Mouse (Mus musculus) kidney, adult 2 months (tissue): ENCODE measurements around the gene Magi1. TPM values are rescaled to one million over a fixed set of nuclear protein-coding genes. Genes with fewer than 3 reads are reported as not detected.

Source experiments
- DNase-seq: peaks from one replicate; pipeline ENCODE4 v3.0.0; 2021
- H3K27ac ChIP-seq: fragments of 200-500 bp; 2 replicates; pipeline ENCODE4 v1.5.1; 2012; ENCODE audit warnings: low read depth, low read length, control low read depth, inconsistent platforms; ENCODE audit not compliant: insufficient read depth
- H3K27me3 ChIP-seq: fragments of 200-500 bp; replicated peaks from 2 replicates; pipeline ENCODE4 v1.6.1; 2012; ENCODE audit warnings: mild to moderate bottlenecking, moderate library complexity, low read length, inconsistent platforms; ENCODE audit not compliant: control insufficient read depth, insufficient read depth
- H3K36me3 ChIP-seq: fragments of 200-500 bp; 2 replicates; pipeline ENCODE4 v1.6.1; 2012; ENCODE audit warnings: mild to moderate bottlenecking, moderate library complexity, low read length, inconsistent platforms; ENCODE audit not compliant: control insufficient read depth, insufficient read depth
- H3K4me1 ChIP-seq: fragments of 200-500 bp; 2 replicates; pipeline ENCODE4 v1.6.1; 2011; ENCODE audit warnings: low read length; ENCODE audit not compliant: control insufficient read depth, insufficient read depth
- H3K4me3 ChIP-seq: fragments of 200-500 bp; 2 replicates; pipeline ENCODE4 v1.5.1; 2011; ENCODE audit warnings: mild to moderate bottlenecking, low read depth, low read length, control low read depth; ENCODE audit not compliant: insufficient read depth
- CTCF ChIP-seq: fragments of 200-500 bp; conservative IDR thresholded peaks from 2 replicates; pipeline ENCODE4 v1.5.1; 2011; ENCODE audit warnings: low read depth, mild to moderate bottlenecking, control low read depth, low read length, moderate library complexity, mixed read lengths; ENCODE audit not compliant: insufficient read depth, insufficient read length
- POLR2A ChIP-seq: fragments of 200-500 bp; IDR thresholded peaks from one replicate; pipeline ENCODE4 v1.6.1; 2011; ENCODE audit warnings: low read depth, low read length, control low read depth
- WGBS: fragments of 180-500 bp; shearing (Covaris S2); methylation state at CpG from one replicate; pipeline ENCODE4 v1.1.7; 2018; 5-methylcytosine and 5-hydroxymethylcytosine counted together
- polyA plus RNA-seq: library from polyadenylated mRNA; depleted of rRNA; stranded (reverse); fragments of >200 nt; gene quantifications from 2 replicates; pipeline ENCODE4 v1.2.3, GENCODE M21; 2012

Magi1 gene
- polyA plus RNA-seq, 1 experiment = 6.1 TPM

DNA sequence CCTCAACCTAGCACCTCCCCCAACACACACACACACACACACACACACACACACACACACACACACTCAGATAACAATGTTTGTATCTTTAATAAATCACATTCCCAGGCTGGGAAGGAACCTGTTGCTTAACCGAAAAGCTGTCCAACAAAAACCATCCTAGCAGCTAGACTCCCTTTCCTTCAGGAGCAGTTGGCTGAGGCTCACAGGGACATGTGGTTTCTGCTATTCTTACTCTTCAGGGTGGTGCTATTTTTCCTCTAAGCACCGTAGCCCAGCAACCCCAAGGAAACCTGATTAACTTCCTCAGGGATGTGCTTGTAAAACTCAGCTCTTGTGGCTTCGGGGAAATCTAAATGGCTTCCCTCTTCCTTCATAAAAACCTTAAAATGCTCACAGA, 57.9 kb downstream of the Magi1 start:
- Histone ChIP-seq H3K27me3 (no peaks in the 10 kb centered on the region), H3K36me3 (no peaks in the 10 kb centered on the region), H3K4me1 (no peaks in the 10 kb centered on the region), H3K27ac (no peak overlapping the region), H3K4me3 (no peak overlapping the region)
- 53% methylated on average over 3 of the region's 3 CpGs for whole genome bisulfite sequencing
- DNase-seq = no peak
- no peak for TF ChIP-seq CTCF
- TF ChIP-seq POLR2A = no peak

DNA sequence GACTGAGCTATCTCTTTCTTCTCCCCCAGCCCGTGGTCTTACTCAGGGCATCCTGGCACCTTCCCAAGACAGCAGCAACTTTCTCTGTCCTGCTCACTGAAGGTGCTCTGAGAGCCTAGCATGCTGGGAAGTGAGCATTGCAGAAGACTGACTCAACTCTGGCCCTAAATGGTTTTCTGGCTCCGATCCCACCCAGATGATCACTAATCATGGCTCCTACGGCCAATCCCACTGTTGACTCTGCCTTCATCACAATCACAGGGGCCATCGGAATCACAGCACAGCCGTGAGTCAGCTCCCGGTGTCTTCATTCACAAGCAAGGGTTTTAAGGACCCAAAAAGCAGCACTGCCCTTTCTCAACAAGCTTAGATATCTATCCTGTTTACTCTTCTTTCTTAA, 58.6 kb downstream of the Magi1 start:
- no peaks in the 10 kb centered on the region for H3K36me3 ChIP-seq

DNA sequence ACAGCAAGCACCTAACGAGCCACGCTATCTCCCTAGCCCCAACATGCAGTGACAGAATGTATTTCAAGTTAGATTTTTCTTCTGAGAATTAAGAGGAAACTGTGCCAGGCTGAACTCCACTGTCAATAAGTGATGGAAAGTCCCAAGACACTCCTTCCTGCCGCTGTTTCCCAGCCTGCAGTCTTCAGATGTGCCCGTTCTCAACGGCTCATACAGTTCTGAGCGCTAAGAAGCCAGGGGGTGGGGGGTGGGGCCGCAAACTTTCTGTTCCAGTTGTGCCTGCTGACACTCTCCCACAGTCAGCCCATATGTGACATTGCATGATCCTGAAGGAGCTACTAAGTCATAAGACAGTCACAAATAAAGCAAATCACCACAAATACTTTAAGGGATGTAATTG, 61.5 kb downstream of the Magi1 start:
- TF ChIP-seq POLR2A = no peak
- no peak for TF ChIP-seq CTCF
- no peaks in the 10 kb centered on the region for H3K27me3 ChIP-seq
- no peaks in the 10 kb centered on the region for H3K4me1 ChIP-seq
- H3K4me3 ChIP-seq = no peak overlapping the region
- H3K36me3 ChIP-seq = no peaks in the 10 kb centered on the region
- no peak for DNase-seq
- WGBS = 64% methylated on average over 7 of the region's 7 CpGs
- H3K27ac ChIP-seq = no peak overlapping the region

More for the DNA sequence above, 58.6 kb downstream of the Magi1 start:
- Histone ChIP-seq H3K27ac (no peak overlapping the region), H3K4me3 (no peak overlapping the region), H3K4me1 (no peaks in the 10 kb centered on the region), H3K27me3 (no peaks in the 10 kb centered on the region)
- no peak for TF ChIP-seq CTCF
- no peak for TF ChIP-seq POLR2A
- no peak for DNase-seq
- 82% methylated on average over 6 of the region's 6 CpGs for WGBS

DNA sequence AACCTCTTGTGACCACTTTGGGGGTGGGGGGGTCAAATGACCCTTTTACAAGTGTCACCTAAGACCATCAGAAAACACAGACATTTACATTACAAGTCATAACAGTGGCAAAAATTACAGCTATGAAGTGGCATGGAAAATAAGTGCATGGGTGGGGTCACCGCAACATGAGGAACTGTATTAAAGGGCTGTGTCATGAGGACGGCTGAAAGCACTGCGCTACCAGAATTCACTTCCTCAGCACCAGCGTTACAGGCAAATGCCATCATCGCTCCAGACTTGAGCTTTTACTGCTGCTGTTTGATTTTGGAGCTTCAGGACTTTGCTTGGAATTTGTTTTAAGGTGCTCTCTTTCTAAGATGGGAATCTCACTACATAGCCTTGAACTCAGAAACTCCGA, 62.0 kb downstream of the Magi1 start:
- WGBS = 87% methylated on average over 6 of the region's 6 CpGs
- Histone ChIP-seq H3K4me3 (no peak overlapping the region), H3K27me3 (no peaks in the 10 kb centered on the region), H3K36me3 (no peaks in the 10 kb centered on the region), H3K27ac (no peak overlapping the region), H3K4me1 (no peaks in the 10 kb centered on the region)
- DNase-seq = no peak
- TF ChIP-seq CTCF (no peak), POLR2A (no peak)

DNA sequence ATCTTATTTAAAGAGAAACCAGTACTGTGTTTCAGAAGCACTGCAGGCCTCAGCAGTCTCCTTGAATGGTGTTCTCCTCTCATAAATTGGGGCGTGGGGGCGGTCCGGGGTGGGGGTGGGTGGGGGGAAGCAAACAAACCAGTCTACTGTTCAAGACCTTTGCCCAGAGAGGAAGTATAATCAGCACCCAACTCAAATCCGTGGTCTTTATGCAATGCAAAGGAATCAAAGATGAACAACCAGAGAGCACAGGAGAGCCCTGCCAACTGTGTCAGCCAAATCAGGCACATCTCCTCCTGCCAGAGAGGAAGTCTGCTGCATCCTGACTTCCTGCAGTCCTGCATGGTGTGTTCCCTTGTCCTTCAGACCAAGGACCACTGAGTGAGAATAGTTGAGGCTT, 65.6 kb downstream of the Magi1 start:
- 54% methylated on average over 4 of the region's 4 CpGs for WGBS
- H3K27me3 ChIP-seq = no peaks in the 10 kb centered on the region

DNA sequence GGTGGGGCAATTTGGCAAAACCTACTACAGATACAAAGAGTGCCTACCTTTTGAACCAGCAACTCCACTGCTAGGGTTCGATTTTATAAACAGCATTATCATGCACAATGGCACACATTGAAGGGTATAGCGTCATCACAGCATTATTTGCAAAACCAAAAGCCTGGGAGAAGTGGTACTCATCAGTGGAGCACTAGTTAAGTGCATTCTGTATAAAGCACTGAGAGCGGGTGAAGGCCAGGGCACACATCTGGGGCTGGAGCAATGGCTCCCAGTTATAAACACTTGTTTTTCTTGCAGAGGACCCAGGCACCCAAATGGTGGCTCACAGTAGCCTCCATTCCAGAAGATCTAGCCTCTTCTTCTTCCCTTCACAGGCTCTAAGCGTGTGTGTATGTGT, 67.9 kb downstream of the Magi1 start:
- TF ChIP-seq CTCF (no peak), POLR2A (no peak)
- no peaks in the 10 kb centered on the region for H3K36me3 ChIP-seq
- H3K27me3 ChIP-seq = no peaks in the 10 kb centered on the region
- DNase-seq = no peak
- no peaks in the 10 kb centered on the region for H3K4me1 ChIP-seq
- H3K4me3 ChIP-seq = no peak overlapping the region
- H3K27ac ChIP-seq = no peak overlapping the region
- WGBS = 98% methylated on average over 4 of the region's 4 CpGs

More for the DNA sequence above, 65.6 kb downstream of the Magi1 start:
- Histone ChIP-seq H3K27ac (no peak overlapping the region), H3K4me1 (no peaks in the 10 kb centered on the region), H3K36me3 (no peaks in the 10 kb centered on the region), H3K4me3 (no peak overlapping the region)
- DNase-seq = peak; percentile 25
- TF ChIP-seq POLR2A (no peak), CTCF (no peak)

DNA sequence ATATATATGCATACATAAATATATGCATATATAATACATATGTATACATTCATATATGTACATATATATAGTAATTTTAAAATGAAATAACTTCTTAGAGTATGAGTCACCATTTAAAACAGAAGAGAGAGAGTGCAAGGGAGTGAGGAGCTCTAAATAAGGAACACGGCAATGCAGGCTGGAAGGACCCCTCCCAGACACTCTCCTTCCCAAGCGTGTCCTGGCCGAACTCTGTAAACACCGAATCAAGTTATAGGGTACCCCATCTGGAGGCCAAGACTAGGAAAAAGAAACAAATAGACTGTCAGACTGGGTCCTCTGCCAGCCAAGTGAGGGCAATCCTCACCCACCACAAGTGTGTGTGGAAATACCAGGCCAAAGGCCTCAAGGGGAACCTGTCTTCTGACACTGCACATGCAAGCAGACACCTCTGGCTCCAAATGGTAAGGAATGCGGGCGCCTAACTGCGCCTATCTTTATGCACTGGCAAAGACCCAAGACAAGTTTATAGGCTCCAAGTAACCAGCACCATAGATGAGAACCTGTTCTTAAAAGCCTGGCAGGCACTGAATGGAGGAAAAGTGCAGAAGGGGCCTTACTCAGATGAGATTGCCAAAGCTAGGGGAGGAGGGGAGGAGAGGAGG, 68.7 kb downstream of the Magi1 start:
- no peak overlapping the region for H3K27ac ChIP-seq
- no peaks in the 10 kb centered on the region for H3K4me1 ChIP-seq
- peak; percentile 33 for DNase-seq
- TF ChIP-seq CTCF = no peak
- TF ChIP-seq POLR2A = no peak
- 73% methylated on average over 7 of the region's 7 CpGs for WGBS
- no peaks in the 10 kb centered on the region for H3K27me3 ChIP-seq
- no peaks in the 10 kb centered on the region for H3K36me3 ChIP-seq
- no peak overlapping the region for H3K4me3 ChIP-seq
